Mouse (Mus musculus) stomach, embryonic 16.5 days (tissue): ENCODE measurements around the gene Olfr169. TPM values are rescaled to one million over a fixed set of nuclear protein-coding genes. Genes with fewer than 3 reads are reported as not detected.
"Not testable (repeated sequence)": the region's sequence is repeated elsewhere in the genome, so short reads cannot be mapped to it uniquely, and the experiment has no call there.

ENCODE experiments used
- ATAC-seq: fragments of 200-750 bp; cut with Nextera tagmentation; 2 replicates; pipeline ENCODE4 v1.8.0; 2017; ENCODE audit warnings: moderate number of reproducible peaks, moderate TSS enrichment; ENCODE audit not compliant: insufficient read depth, low FRiP score
- H3K27ac ChIP-seq: fragments of 300-500 bp; sonication (generic); 2 replicates; pipeline ENCODE4 v1.5.1; 2014; ENCODE audit warnings: low read length
- H3K27me3 ChIP-seq: fragments of 300-500 bp; sonication (generic); 2 replicates; pipeline ENCODE4 v1.6.1; 2014; ENCODE audit warnings: low read length, control low read depth, mixed read lengths; ENCODE audit not compliant: control insufficient read depth, insufficient read depth
- H3K36me3 ChIP-seq: fragments of 300-500 bp; sonication (generic); 2 replicates; pipeline ENCODE4 v1.6.1; 2014; ENCODE audit warnings: low read length; ENCODE audit not compliant: control insufficient read depth, insufficient read depth
- H3K4me1 ChIP-seq: fragments of 300-500 bp; sonication (generic); 2 replicates; pipeline ENCODE4 v1.6.1; 2014; ENCODE audit warnings: low read length, control low read depth, mixed read lengths; ENCODE audit not compliant: control insufficient read depth, insufficient read depth
- H3K4me2 ChIP-seq: fragments of 300-500 bp; sonication (generic); 2 replicates; pipeline ENCODE4 v1.6.1; 2014; ENCODE audit warnings: low read depth, low read length, mixed read lengths
- H3K4me3 ChIP-seq: fragments of 300-500 bp; sonication (generic); replicated peaks from 2 replicates; pipeline ENCODE4 v1.5.1; 2014; ENCODE audit warnings: mild to moderate bottlenecking, low read length
- H3K9ac ChIP-seq: fragments of 300-500 bp; sonication (generic); 2 replicates; pipeline ENCODE4 v1.6.1; 2014; ENCODE audit warnings: low read length
- H3K9me3 ChIP-seq: fragments of 300-500 bp; sonication (generic); replicated peaks from 2 replicates; pipeline ENCODE4 v1.6.1; 2016; ENCODE audit warnings: low read length, control low read depth; ENCODE audit not compliant: control insufficient read depth
- WGBS: fragments of 180-500 bp; shearing (Covaris S2); extraction: QIAGEN DNeasy Blood & Tissue Kit; methylation state at CpG from one replicate; pipeline ENCODE4 v1.1.7; 2014; 5-methylcytosine and 5-hydroxymethylcytosine counted together
- polyA plus RNA-seq: library from polyadenylated mRNA; unstranded; fragments of >200 nt; fragmentation: Nextera tagmentation; extraction: Ambion mirVana; gene quantifications from 2 replicates; pipeline ENCODE4 v1.2.1, GENCODE M21; 2015

Olfr169 gene
- not detected in 2 replicates for polyA plus RNA-seq

- H3K4me3 ChIP-seq, H3K9ac ChIP-seq, H3K36me3 ChIP-seq, H3K4me1 ChIP-seq, H3K4me2 ChIP-seq, H3K9me3 ChIP-seq, H3K27ac ChIP-seq, H3K27me3 ChIP-seq, ATAC-seq: not testable (repeated sequence)
- 84% methylated on average over 2 of the region's 2 CpGs for WGBS
Measured at GRCm38 (mm10) chr16:19571709-19572108, at the start of gene Olfr169. Gene Olfr169 (minus strand): TSS chr16:19571809.

GRCm38 (mm10) chr16:19611782-19612181, 40.2 kb upstream of the Olfr169 start, which contains the start of gene Olfr170:
Gene Olfr170 (minus strand): TSS chr16:19611882.
- H3K27ac ChIP-seq, H3K9me3 ChIP-seq, H3K9ac ChIP-seq, H3K27me3 ChIP-seq, H3K4me3 ChIP-seq, H3K36me3 ChIP-seq, ATAC-seq, H3K4me2 ChIP-seq, H3K4me1 ChIP-seq: not testable (repeated sequence)
- 89% methylated on average over 2 of the region's 2 CpGs for WGBS

GRCm38 (mm10) chr16:19603166-19603565, 31.6 kb upstream of the Olfr169 start:
- no peak for ATAC-seq

GRCm38 (mm10) chr16:19553429-19553828, 18.2 kb downstream of the Olfr169 start:
- H3K27ac ChIP-seq, H3K4me3 ChIP-seq, H3K4me1 ChIP-seq, H3K36me3 ChIP-seq, H3K9ac ChIP-seq, H3K27me3 ChIP-seq, H3K9me3 ChIP-seq, H3K4me2 ChIP-seq, ATAC-seq: not testable (repeated sequence)
- 77% methylated on average over 7 of the region's 7 CpGs for WGBS

More at GRCm38 (mm10) chr16:19603166-19603565, 31.6 kb upstream of the Olfr169 start:
- Histone ChIP-seq H3K4me1 (no peaks in the 10 kb centered on the region), H3K36me3 (no peaks in the 10 kb centered on the region), H3K9me3 (no peaks in the 10 kb centered on the region), H3K4me2 (no peak overlapping the region), H3K4me3 (no peak overlapping the region), H3K27me3 (no peaks in the 10 kb centered on the region), H3K27ac (no peak overlapping the region), H3K9ac (no peak overlapping the region)
- WGBS: 55% methylated on average over 2 of the region's 2 CpGs

- H3K4me2 ChIP-seq, H3K9me3 ChIP-seq, H3K27me3 ChIP-seq, H3K27ac ChIP-seq, H3K9ac ChIP-seq, H3K4me1 ChIP-seq, ATAC-seq, H3K36me3 ChIP-seq, H3K4me3 ChIP-seq: not testable (repeated sequence)
- WGBS: 91% methylated on average over 3 of the region's 3 CpGs
Measured at GRCm38 (mm10) chr16:19552246-19552645, 19.4 kb downstream of the Olfr169 start.

- Histone ChIP-seq H3K9me3 (no peaks in the 10 kb centered on the region), H3K27ac (no peak within 1 kb of the TSS), H3K4me2 (no peak within 1 kb of the TSS), H3K9ac (no peak within 1 kb of the TSS), H3K4me3 (no peak within 1 kb of the TSS), H3K4me1 (no peaks in the 10 kb centered on the region), H3K27me3 (no peaks in the 10 kb centered on the region), H3K36me3 (no peaks in the 10 kb centered on the region)
- no peak for ATAC-seq
Measured at GRCm38 (mm10) chr16:19535455-19535854, 36.2 kb downstream of the Olfr169 start, which contains the start of gene Olfr168. Gene Olfr168 (minus strand): TSS chr16:19535555.

GRCm38 (mm10) chr16:19522166-19522565, 49.4 kb downstream of the Olfr169 start, which contains the start of gene Olfr167:
Gene Olfr167 (minus strand): TSS chr16:19522266.
- WGBS: 77% methylated on average over 2 of the region's 2 CpGs
- H3K4me3 ChIP-seq: no peak within 1 kb of the TSS
- no peak within 1 kb of the TSS for H3K27ac ChIP-seq
- no peaks in the 10 kb centered on the region for H3K36me3 ChIP-seq
- no peaks in the 10 kb centered on the region for H3K9me3 ChIP-seq
- H3K4me1 ChIP-seq: no peaks in the 10 kb centered on the region
- no peak for ATAC-seq
- H3K27me3 ChIP-seq: no peaks in the 10 kb centered on the region
- no peak within 1 kb of the TSS for H3K9ac ChIP-seq
- no peak within 1 kb of the TSS for H3K4me2 ChIP-seq

Other genes starting within 250 kb of the Olfr169 start
- gene Olfr165, start 148.7 kb downstream of the Olfr169 start, polyA plus RNA-seq: not detected in 2 replicates
- not detected in 2 replicates for gene Olfr166, start 88.1 kb downstream of the Olfr169 start, polyA plus RNA-seq
- not detected in 2 replicates for gene Olfr167, start 49.5 kb downstream of the Olfr169 start, polyA plus RNA-seq
- gene Olfr168, start 36.3 kb downstream of the Olfr169 start, polyA plus RNA-seq: not detected in 2 replicates
- gene Olfr170, start 40.1 kb upstream of the Olfr169 start, polyA plus RNA-seq: not detected in 2 replicates
- not detected in 2 replicates for gene Olfr171, start 58.1 kb upstream of the Olfr169 start, polyA plus RNA-seq
- gene Lamp3, start 134.6 kb upstream of the Olfr169 start, polyA plus RNA-seq: 0.04 and 0.14 TPM in 2 replicates
- gene B3gnt5, start 188.4 kb upstream of the Olfr169 start, polyA plus RNA-seq: 12.1 and 14.3 TPM in 2 replicates